Mouse (Mus musculus): ENCODE measurements around the gene Vmn2r85. TPM values are rescaled to one million over a fixed set of nuclear protein-coding genes. Genes with fewer than 3 reads are reported as not detected.

The Vmn2r85 gene
- 0.39 TPM for polyA plus RNA-seq (2015; fragmentation: Illumina TruSeq; extraction: RNeasy Lipid Tissue Mini Kit (QIAGEN cat#74804); ENCODE audit: low read depth, low replicate concordance)

DNA sequence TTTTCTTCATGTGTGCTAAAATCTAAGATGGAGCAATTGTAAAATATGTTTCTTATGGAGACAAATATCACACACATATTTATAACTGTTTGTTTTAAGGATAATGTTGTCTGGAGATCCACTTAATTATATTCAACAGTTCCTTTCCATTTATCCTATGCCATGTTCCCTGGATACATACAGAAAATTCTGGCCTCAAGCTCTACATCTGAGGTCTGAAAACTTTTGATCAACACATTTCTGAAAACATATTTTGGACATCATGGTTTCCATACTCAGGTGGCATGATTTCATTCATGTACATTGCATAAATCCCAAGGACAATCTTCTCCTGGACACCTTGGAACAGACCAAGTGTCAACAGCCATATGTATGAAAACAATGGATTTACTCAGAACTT lies at the start of gene Vmn2r85:
TSS of gene Vmn2r85 (minus strand) at position 101 of the 400 bp plus-strand sequence.

GRCm38 (mm10) chr10:130455950-130456349 lies 26.4 kb upstream of the Vmn2r85 start, which contains the start of gene Vmn2r86:
TSS of gene Vmn2r86 (minus strand) at chr10:130456050.

DNA sequence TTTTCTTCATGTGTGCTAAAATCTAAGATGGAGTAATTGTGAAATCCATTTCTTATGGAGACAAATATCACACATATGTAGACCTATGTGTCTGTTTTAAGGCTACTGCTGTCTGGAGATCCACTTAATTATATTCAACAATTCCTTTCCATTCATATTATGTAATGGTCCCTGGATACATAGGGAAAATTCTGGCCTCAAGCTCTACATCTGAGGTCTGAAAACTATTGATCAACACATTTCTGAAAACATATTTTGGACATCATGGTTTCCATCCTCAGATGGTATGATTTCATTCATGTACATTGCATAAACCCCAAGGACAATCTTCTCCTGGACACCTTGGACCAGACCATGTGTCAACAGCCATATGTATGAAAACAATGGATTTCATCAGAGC lies 35.3 kb downstream of the Vmn2r85 start, which contains the start of gene Vmn2r84:
TSS of gene Vmn2r84 (minus strand) at position 101 of the 400 bp plus-strand sequence.

Other genes starting within 250 kb of the Vmn2r85 start
- gene Olfr826, start 245.5 kb downstream of the Vmn2r85 start, polyA plus RNA-seq (2015; fragmentation: Illumina TruSeq; extraction: RNeasy Lipid Tissue Mini Kit (QIAGEN cat#74804); ENCODE audit: low read depth, low replicate concordance): not detected
- not detected for gene Olfr827, start 215.3 kb downstream of the Vmn2r85 start, polyA plus RNA-seq (2015; fragmentation: Illumina TruSeq; extraction: RNeasy Lipid Tissue Mini Kit (QIAGEN cat#74804); ENCODE audit: low read depth, low replicate concordance)
- gene Neurod4, start 149.5 kb downstream of the Vmn2r85 start, polyA plus RNA-seq (2015; fragmentation: Illumina TruSeq; extraction: RNeasy Lipid Tissue Mini Kit (QIAGEN cat#74804); ENCODE audit: low read depth, low replicate concordance): 0.51 TPM
- not detected for gene Tespa1, start 106.8 kb downstream of the Vmn2r85 start, polyA plus RNA-seq (2015; fragmentation: Illumina TruSeq; extraction: RNeasy Lipid Tissue Mini Kit (QIAGEN cat#74804); ENCODE audit: low read depth, low replicate concordance)
- gene Vmn2r84, start 35.4 kb downstream of the Vmn2r85 start, polyA plus RNA-seq (2015; fragmentation: Illumina TruSeq; extraction: RNeasy Lipid Tissue Mini Kit (QIAGEN cat#74804); ENCODE audit: low read depth, low replicate concordance): 0.31 TPM
- 0.10 TPM for gene Vmn2r86, start 26.3 kb upstream of the Vmn2r85 start, polyA plus RNA-seq (2015; fragmentation: Illumina TruSeq; extraction: RNeasy Lipid Tissue Mini Kit (QIAGEN cat#74804); ENCODE audit: low read depth, low replicate concordance)
- 1.1 TPM for gene Vmn2r87, start 67.7 kb upstream of the Vmn2r85 start, polyA plus RNA-seq (2015; fragmentation: Illumina TruSeq; extraction: RNeasy Lipid Tissue Mini Kit (QIAGEN cat#74804); ENCODE audit: low read depth, low replicate concordance)